Mouse (Mus musculus): ENCODE measurements around the gene Ap1m2. TPM values are rescaled to one million over a fixed set of nuclear protein-coding genes. Genes with fewer than 3 reads are reported as not detected.
"Not testable (repeated sequence)": the region's sequence is repeated elsewhere in the genome, so short reads cannot be mapped to it uniquely, and the experiment has no call there.

Gene Ap1m2
- total RNA-seq, 2 experiments from 2014 or later: not detected

GRCm38 (mm10) chr9:21327569-21327968 is 15.4 kb upstream of the Ap1m2 start:
- no peak for DNase-seq

GRCm38 (mm10) chr9:21324269-21324668 is 12.1 kb upstream of the Ap1m2 start:
- DNase-seq: no peak

- DNase-seq: not testable (repeated sequence)
Measured at GRCm38 (mm10) chr9:21322917-21323297, 10.8 kb upstream of the Ap1m2 start.

GRCm38 (mm10) chr9:21322211-21322916 is 10.2 kb upstream of the Ap1m2 start:
- DNase-seq: no peak

- DNase-seq: peak; percentile 39
Measured at GRCm38 (mm10) chr9:21321513-21321835, 9.3 kb upstream of the Ap1m2 start.

- DNase-seq: peak; percentile 91
Measured at GRCm38 (mm10) chr9:21320619-21321512, 8.7 kb upstream of the Ap1m2 start, which contains the start of gene Slc44a2. TSS of gene Slc44a2 (plus strand) at chr9:21320698.

GRCm38 (mm10) chr9:21320280-21320618 is 8.1 kb upstream of the Ap1m2 start:
- DNase-seq: no peak

- DNase-seq: no peak
Measured at GRCm38 (mm10) chr9:21319503-21319902, 7.4 kb upstream of the Ap1m2 start.

GRCm38 (mm10) chr9:21318792-21319191 is 6.7 kb upstream of the Ap1m2 start:
- DNase-seq: no peak

- DNase-seq: no peak
Measured at GRCm38 (mm10) chr9:21316696-21317095, 4.6 kb upstream of the Ap1m2 start.

- peak; percentile 21 for DNase-seq
Measured at GRCm38 (mm10) chr9:21315421-21315820, 3.3 kb upstream of the Ap1m2 start.

- DNase-seq: no peak
Measured at GRCm38 (mm10) chr9:21314367-21315140, 2.4 kb upstream of the Ap1m2 start.

- DNase-seq: peak; percentile 95
Measured at GRCm38 (mm10) chr9:21313394-21313793, 1.3 kb upstream of the Ap1m2 start.

GRCm38 (mm10) chr9:21311695-21312094 is 442 bp downstream of the Ap1m2 start:
- no peak for DNase-seq

- no peak for DNase-seq
Measured at GRCm38 (mm10) chr9:21309150-21309741, 2.9 kb downstream of the Ap1m2 start.

GRCm38 (mm10) chr9:21305065-21305464 is 7.1 kb downstream of the Ap1m2 start:
- DNase-seq: no peak

- no peak for DNase-seq
Measured at GRCm38 (mm10) chr9:21299014-21299413, 13.1 kb downstream of the Ap1m2 start.

GRCm38 (mm10) chr9:21292271-21292670 is 19.9 kb downstream of the Ap1m2 start:
- no peak for DNase-seq

GRCm38 (mm10) chr9:21291868-21292267 is 20.3 kb downstream of the Ap1m2 start:
- not testable (repeated sequence) for DNase-seq

- DNase-seq: peak; percentile 100
Measured at GRCm38 (mm10) chr9:21291022-21291787, 20.9 kb downstream of the Ap1m2 start, which contains the start of gene Cdkn2d. TSS of gene Cdkn2d (minus strand) at chr9:21291407.

GRCm38 (mm10) chr9:21290589-21290988 is 21.5 kb downstream of the Ap1m2 start:
- DNase-seq: no peak

GRCm38 (mm10) chr9:21289337-21289671 is 22.8 kb downstream of the Ap1m2 start:
- DNase-seq: no peak

Measured in heart, postnatal 4 days (tissue).